Mouse (Mus musculus): ENCODE results near the gene Nupl2.

DNA sequence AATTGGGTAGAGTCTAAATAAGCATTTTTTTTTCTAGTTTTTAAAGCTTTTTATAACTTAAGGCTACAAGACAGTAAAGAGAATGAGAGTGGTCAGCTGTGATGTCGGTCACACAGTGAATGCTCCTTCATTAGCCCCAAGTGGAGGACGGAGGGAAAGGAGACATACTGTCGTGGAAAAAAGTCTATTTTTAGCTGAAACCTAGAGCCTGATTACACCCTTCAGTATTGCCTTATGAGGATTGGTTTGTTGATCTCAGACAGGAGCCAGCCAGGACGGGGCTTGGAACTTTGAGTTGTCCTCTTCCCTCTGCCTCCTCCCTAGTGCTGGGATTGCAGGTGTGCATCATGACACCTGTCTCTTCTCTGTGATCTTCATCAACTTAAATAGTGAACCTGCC lies 37.8 kb upstream of the Nupl2 start:
- TF ChIP-seq CTCF (IDR thresholded peaks at IDR 0.05; ENCODE audit: extremely low read depth, insufficient read length, insufficient replicate concordance, low read depth, low read length) (no peak), POLR2A (IDR thresholded peaks at IDR 0.05; ENCODE audit: low read depth, low read length) (no peak)
